Mouse (Mus musculus): ENCODE results near the gene Rnf185. TPM values are rescaled to one million over a fixed set of nuclear protein-coding genes. Genes with fewer than 3 reads are reported as not detected.

Gene Rnf185
- polyA plus RNA-seq, 1 experiment from 2014 or later: 34.1 TPM

- Histone ChIP-seq H3K4me3 (peak overlapping the region; percentile 60), H3K27ac (peak overlapping the region; percentile 75), H3K4me2 (peak overlapping the region; percentile 94), H3K9me3 (no peaks in the 10 kb centered on the region), H3K9ac (peak overlapping the region; percentile 79), H3K27me3 (no peaks in the 10 kb centered on the region), H3K4me1 (peaks cover 58% of the 10 kb centered on the region), H3K36me3 (no peaks in the 10 kb centered on the region)
- 25% methylated on average over 7 of the region's 7 CpGs for WGBS
- peak; percentile 8; the same call in 1 of the 2 replicates for ATAC-seq (ENCODE audit: insufficient number of reproducible peaks, insufficient read depth, low FRiP score, low TSS enrichment, low read depth)
Observed at GRCm38 (mm10) chr11:3371599-3372295, 80.4 kb downstream of the Rnf185 start.

- WGBS: 2% methylated on average over 27 of the region's 27 CpGs
- ATAC-seq (ENCODE audit: insufficient number of reproducible peaks, insufficient read depth, low FRiP score, low TSS enrichment, low read depth): peak; percentile 87
- Histone ChIP-seq H3K27ac (peak overlapping the region; percentile 75), H3K4me3 (peak overlapping the region; percentile 60), H3K9me3 (no peaks in the 10 kb centered on the region), H3K27me3 (no peaks in the 10 kb centered on the region), H3K4me2 (peak overlapping the region; percentile 94), H3K4me1 (peaks cover 65% of the 10 kb centered on the region), H3K36me3 (no peaks in the 10 kb centered on the region), H3K9ac (peak overlapping the region; percentile 79)
Observed at GRCm38 (mm10) chr11:3370928-3371598, 81.1 kb downstream of the Rnf185 start.

- Histone ChIP-seq H3K27me3 (no peaks in the 10 kb centered on the region), H3K9me3 (no peaks in the 10 kb centered on the region), H3K27ac (peak overlapping the region; percentile 75), H3K36me3 (no peaks in the 10 kb centered on the region), H3K4me3 (peak overlapping the region; percentile 60), H3K4me2 (peak overlapping the region; percentile 94), H3K4me1 (peaks cover 65% of the 10 kb centered on the region), H3K9ac (peak overlapping the region; percentile 79)
- WGBS: 64% methylated on average over 2 of the region's 2 CpGs
- ATAC-seq (ENCODE audit: insufficient number of reproducible peaks, insufficient read depth, low FRiP score, low TSS enrichment, low read depth): no peak
Observed at GRCm38 (mm10) chr11:3370162-3370561, 82.0 kb downstream of the Rnf185 start.

GRCm38 (mm10) chr11:3369449-3369848, 82.7 kb downstream of the Rnf185 start:
- Histone ChIP-seq H3K4me1 (peaks cover 58% of the 10 kb centered on the region), H3K9ac (no peak overlapping the region), H3K9me3 (no peaks in the 10 kb centered on the region), H3K27ac (peak overlapping the region; percentile 75; the same call in 1 of the 2 replicates), H3K4me3 (0 out of 2 replicates have a peak overlapping the region, but pooled peaks have one; percentile 60), H3K27me3 (no peaks in the 10 kb centered on the region), H3K4me2 (peak overlapping the region; percentile 94), H3K36me3 (no peaks in the 10 kb centered on the region)
- WGBS: 76% methylated on average over 5 of the region's 5 CpGs
- no peak for ATAC-seq (ENCODE audit: insufficient number of reproducible peaks, insufficient read depth, low FRiP score, low TSS enrichment, low read depth)

- no peaks in the 10 kb centered on the region for H3K9me3 ChIP-seq
- H3K4me1 ChIP-seq: peaks cover 53% of the 10 kb centered on the region
- 60% methylated on average over 7 of the region's 7 CpGs for WGBS
- peak overlapping the region; percentile 94 for H3K4me2 ChIP-seq
- no peak overlapping the region for H3K27ac ChIP-seq
- no peaks in the 10 kb centered on the region for H3K36me3 ChIP-seq
- 0 out of 2 replicates have a peak overlapping the region, but pooled peaks have one; percentile 60 for H3K4me3 ChIP-seq
- no peak for ATAC-seq (ENCODE audit: insufficient number of reproducible peaks, insufficient read depth, low FRiP score, low TSS enrichment, low read depth)
- H3K9ac ChIP-seq: no peak overlapping the region
- H3K27me3 ChIP-seq: no peaks in the 10 kb centered on the region
Observed at GRCm38 (mm10) chr11:3368983-3369382, 83.2 kb downstream of the Rnf185 start.

GRCm38 (mm10) chr11:3366411-3366810, 85.8 kb downstream of the Rnf185 start:
- H3K4me2 ChIP-seq: 0 out of 2 replicates have a peak overlapping the region, but pooled peaks have one; percentile 5
- H3K9me3 ChIP-seq: peaks cover 5% of the 10 kb centered on the region; the same call in 1 of the 2 replicates
- H3K27me3 ChIP-seq: no peaks in the 10 kb centered on the region
- H3K9ac ChIP-seq: peak overlapping the region; percentile 27; the same call in 1 of the 2 replicates
- H3K4me1 ChIP-seq: peaks cover 36% of the 10 kb centered on the region
- no peak overlapping the region for H3K4me3 ChIP-seq
- no peaks in the 10 kb centered on the region; the same call in 1 of the 2 replicates for H3K36me3 ChIP-seq
- 71% methylated on average over 7 of the region's 7 CpGs for WGBS
- ATAC-seq (ENCODE audit: insufficient number of reproducible peaks, insufficient read depth, low FRiP score, low TSS enrichment, low read depth): no peak
- H3K27ac ChIP-seq: peak overlapping the region; percentile 64; the same call in 1 of the 2 replicates

Other genes starting within 250 kb of the Rnf185 start
- gene Eif4enif1, start 250.0 kb downstream of the Rnf185 start, polyA plus RNA-seq (2015; fragmentation: Nextera tagmentation; extraction: Ambion mirVana): 59.4 and 70.6 TPM in 2 replicates
- gene Drg1, start 185.9 kb downstream of the Rnf185 start, polyA plus RNA-seq (2015; fragmentation: Nextera tagmentation; extraction: Ambion mirVana): 214 and 250 TPM in 2 replicates
- gene Patz1, start 163.5 kb downstream of the Rnf185 start, polyA plus RNA-seq (2015; fragmentation: Nextera tagmentation; extraction: Ambion mirVana): 52.0 and 52.7 TPM in 2 replicates
- gene Pik3ip1, start 122.0 kb downstream of the Rnf185 start, polyA plus RNA-seq (2015; fragmentation: Nextera tagmentation; extraction: Ambion mirVana): 12.8 and 14.6 TPM in 2 replicates
- gene Limk2, start 43.2 kb downstream of the Rnf185 start, polyA plus RNA-seq (2015; fragmentation: Nextera tagmentation; extraction: Ambion mirVana): 80.5 and 84.3 TPM in 2 replicates
- gene Pla2g3, start 35.9 kb upstream of the Rnf185 start, polyA plus RNA-seq (2015; fragmentation: Nextera tagmentation; extraction: Ambion mirVana): 0.51 and 0.60 TPM in 2 replicates
- 0.48 and 0.85 TPM in 2 replicates for gene Inpp5j, start 52.5 kb upstream of the Rnf185 start, polyA plus RNA-seq (2015; fragmentation: Nextera tagmentation; extraction: Ambion mirVana)
- gene Selenom, start 62.3 kb upstream of the Rnf185 start, polyA plus RNA-seq (2015; fragmentation: Nextera tagmentation; extraction: Ambion mirVana): 128 and 132 TPM in 2 replicates
- 43.9 and 46.1 TPM in 2 replicates for gene Smtn, start 88.2 kb upstream of the Rnf185 start, polyA plus RNA-seq (2015; fragmentation: Nextera tagmentation; extraction: Ambion mirVana)
- gene Morc2a, start 196.8 kb upstream of the Rnf185 start, polyA plus RNA-seq (2015; fragmentation: Nextera tagmentation; extraction: Ambion mirVana): 35.7 and 38.6 TPM in 2 replicates